In the genomic region with DNA sequence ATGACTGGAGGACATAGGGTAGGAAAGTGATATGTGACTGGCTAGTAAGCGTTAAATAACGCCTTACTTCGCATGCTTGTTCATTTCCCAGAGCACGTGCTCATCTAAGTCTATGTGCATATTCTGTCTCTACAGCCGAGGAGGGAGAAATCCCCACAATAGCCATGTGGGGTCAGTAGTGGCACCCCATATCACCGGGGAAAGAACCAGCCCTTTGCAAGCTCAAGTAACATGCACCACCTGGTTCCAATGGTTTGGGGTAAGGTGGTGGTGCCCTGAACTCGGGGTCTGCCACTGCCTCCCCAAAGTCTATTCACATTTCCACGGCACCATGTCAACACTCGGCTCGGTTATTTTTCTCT, we compare ENCODE assay signal across 9 mouse cellular contexts.
A peak's percentile ranks its signal among the peaks of the same experiment; 100 is the strongest.
DNase-seq lines count a peak whose midpoint lies in the region; ATAC-seq lines count a peak whose summit lies in the region.
"Had no signal": no experiment of that assay in that cellular context is flagged by ENCODE, and none has a peak within 500 bp of the region (broad histone marks: within the 10 kb centered on the region; RNA-seq: fewer than 3 reads in every experiment).

No protein-coding gene starts in this region.

- no peaks in the 10 kb centered on the region for H3K36me3 ChIP-seq in midbrain, embryonic 14.5 days (ENCODE audit: control insufficient read depth, insufficient read depth, low read length)
- H3K36me3 ChIP-seq in midbrain, embryonic 10.5 days: peaks cover 21% of the 10 kb centered on the region

- no peak overlapping the region for H3K4me3 ChIP-seq in midbrain, embryonic 14.5 days (replicated peaks; ENCODE audit: low read depth, low read length)
- no peak overlapping the region for H3K4me3 ChIP-seq in midbrain, embryonic 10.5 days
- H3K4me3 ChIP-seq: myocyte had no signal

- H3K9me3 ChIP-seq in midbrain, embryonic 14.5 days (ENCODE audit: control insufficient read depth, low read length): no peaks in the 10 kb centered on the region
- no peaks in the 10 kb centered on the region for H3K9me3 ChIP-seq in midbrain, embryonic 10.5 days (replicated peaks)

- no peak overlapping the region for H3K4me2 ChIP-seq in midbrain, embryonic 14.5 days (ENCODE audit: low read length)

- H3K27ac ChIP-seq in midbrain, embryonic 14.5 days (replicated peaks; ENCODE audit: low read depth, low read length): no peak overlapping the region
- H3K27ac ChIP-seq in midbrain, embryonic 10.5 days (replicated peaks): no peak overlapping the region

- DNase-seq in frontal cortex, postnatal 25 days (ENCODE audit: low spot score in 2 of 2): no peak
- peak; percentile 50 for DNase-seq in midbrain, embryonic 14.5 days
- no peak for DNase-seq in midbrain, embryonic 10.5 days (ENCODE audit: low spot score)
- DNase-seq in cerebellum, postnatal 25 days: peak; percentile 46 to 58
- peak; percentile 12 for DNase-seq in kidney, postnatal 14 days
- peak; percentile 47 for DNase-seq in thymus, postnatal 4 days
- DNase-seq in heart, adult 8-10 months (ENCODE audit: low spot score): no peak

- no peak overlapping the region; the same call in 1 of the 2 replicates for H3K9ac ChIP-seq in midbrain, embryonic 14.5 days (replicated peaks; ENCODE audit: low read length)

- no peaks in the 10 kb centered on the region for H3K27me3 ChIP-seq in midbrain, embryonic 14.5 days (ENCODE audit: control insufficient read depth, insufficient read depth, low read length)
- no peaks in the 10 kb centered on the region for H3K27me3 ChIP-seq in midbrain, embryonic 10.5 days (ENCODE audit: low read depth, poor library complexity, severe bottlenecking)

- WGBS in midbrain, embryonic 14.5 days: 66% methylated on average over 10 of the region's 10 CpGs
- 71% methylated on average over 10 of the region's 10 CpGs for WGBS in midbrain, embryonic 10.5 days

- H3K4me1 ChIP-seq in midbrain, embryonic 14.5 days (ENCODE audit: control insufficient read depth, insufficient read depth, low read length): no peaks in the 10 kb centered on the region
- H3K4me1 ChIP-seq in midbrain, embryonic 10.5 days: peaks cover 10% of the 10 kb centered on the region

- peak; percentile 91 for ATAC-seq in frontal cortex, adult (ENCODE audit: low TSS enrichment)
- 0 out of 2 replicates have a peak, but pooled peaks have one; percentile 21 for ATAC-seq in midbrain, embryonic 14.5 days (ENCODE audit: low FRiP score, low TSS enrichment)

Comparison
In these comparisons a context has a peak if more than half of its experiments do, and no peak if none do; other contexts are left out.
1. DNase-seq: peak in midbrain, embryonic 14.5 days (single experiment), cerebellum, postnatal 25 days (2 of 2), kidney, postnatal 14 days (single experiment) and thymus, postnatal 4 days (single experiment); none in frontal cortex, postnatal 25 days (0 of 2), midbrain, embryonic 10.5 days (single experiment) and heart, adult 8-10 months (single experiment).